Mouse (Mus musculus): ENCODE measurements around the gene Lix1.

DNA sequence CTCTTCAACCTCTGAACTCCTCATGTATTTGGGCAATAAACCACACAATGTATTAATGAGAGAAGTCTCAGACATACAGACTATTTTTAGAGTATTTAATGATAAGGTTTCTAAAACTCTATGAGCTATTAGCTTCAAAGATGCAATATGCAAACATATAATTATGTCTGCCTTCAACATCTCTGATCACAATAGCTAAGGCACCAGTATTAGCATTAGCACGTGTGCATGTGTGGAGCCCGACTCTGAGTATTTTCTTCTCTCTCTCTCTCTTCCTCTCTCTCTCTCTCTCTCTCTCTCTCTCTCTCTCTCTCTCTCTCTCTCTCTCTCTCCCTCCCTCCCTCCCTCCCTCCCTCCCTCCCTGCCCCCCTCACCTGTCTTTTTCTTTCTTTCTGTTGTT, 9.0 kb downstream of the Lix1 start:
- no peak for TF ChIP-seq POLR2A (IDR thresholded peaks at IDR 0.05; ENCODE audit: low read depth, low read length)
- no peak for TF ChIP-seq CTCF (conservative IDR thresholded peaks at IDR 0.05; ENCODE audit: insufficient read depth, insufficient read length, low read depth, low read length)

Data from kidney, adult 2 months (tissue).